Mouse (Mus musculus) heart, embryonic 11.5 days (tissue): Measurements from ENCODE around the gene Tomm20. TPM values are rescaled to one million over a fixed set of nuclear protein-coding genes. Genes with fewer than 3 reads are reported as not detected.

Source experiments
- ATAC-seq: fragments of 200-750 bp; cut with Nextera tagmentation; replicated peaks from 2 replicates; pipeline ENCODE4 v1.8.0; 2017; ENCODE audit warnings: moderate library complexity; ENCODE audit not compliant: insufficient number of reproducible peaks, low FRiP score, low TSS enrichment
- H3K27ac ChIP-seq: fragments of 300-500 bp; sonication (generic); 2 replicates; pipeline ENCODE4 v1.5.1; 2014; ENCODE audit warnings: mild to moderate bottlenecking, low read depth, low read length
- H3K27me3 ChIP-seq: fragments of 300-500 bp; sonication (generic); 2 replicates; pipeline ENCODE4 v1.6.1; 2014; ENCODE audit warnings: mild to moderate bottlenecking, low read length, mixed read lengths; ENCODE audit not compliant: control insufficient read depth, insufficient read depth
- H3K36me3 ChIP-seq: fragments of 300-500 bp; sonication (generic); 2 replicates; pipeline ENCODE4 v1.6.1; 2014; ENCODE audit warnings: mild to moderate bottlenecking, low read length, moderate library complexity, mixed read lengths; ENCODE audit not compliant: control insufficient read depth, insufficient read depth
- H3K4me1 ChIP-seq: fragments of 300-500 bp; sonication (generic); 2 replicates; pipeline ENCODE4 v1.6.1; 2014; ENCODE audit warnings: low read length; ENCODE audit not compliant: control insufficient read depth, insufficient read depth
- H3K4me2 ChIP-seq: fragments of 300-500 bp; sonication (generic); 2 replicates; pipeline ENCODE4 v1.6.1; 2014; ENCODE audit warnings: mild to moderate bottlenecking, moderate library complexity
- H3K4me3 ChIP-seq: fragments of 300-500 bp; sonication (generic); 2 replicates; pipeline ENCODE4 v1.5.1; 2014; ENCODE audit warnings: low read depth, low read length
- H3K9ac ChIP-seq: fragments of 300-500 bp; sonication (generic); 2 replicates; pipeline ENCODE4 v1.6.1; 2014; ENCODE audit warnings: mild to moderate bottlenecking, low read depth, low read length, moderate library complexity
- H3K9me3 ChIP-seq: fragments of 300-500 bp; sonication (generic); replicated peaks from 2 replicates; pipeline ENCODE4 v1.6.1; 2016; ENCODE audit warnings: low read length; ENCODE audit not compliant: control insufficient read depth
- WGBS: fragments of 180-500 bp; shearing (Covaris S2); extraction: QIAGEN DNeasy Blood & Tissue Kit; methylation state at CpG from one replicate; pipeline ENCODE4 v1.1.7; 2014; ENCODE audit not compliant: insufficient replicate concordance; 5-methylcytosine and 5-hydroxymethylcytosine counted together
- polyA plus RNA-seq: library from polyadenylated mRNA; unstranded; fragments of >200 nt; fragmentation: Nextera tagmentation; extraction: Ambion mirVana; gene quantifications from 2 replicates; pipeline ENCODE4 v1.2.1, GENCODE M21; 2014

Gene Tomm20
- polyA plus RNA-seq, 1 experiment from 2014 or later, result 237 TPM

- no peaks in the 10 kb centered on the region for H3K27me3 ChIP-seq
- WGBS, result 89% methylated on average over 1 of the region's 1 CpGs
- no peak overlapping the region for H3K27ac ChIP-seq
- H3K4me3 ChIP-seq, result no peak overlapping the region
- no peak for ATAC-seq
- no peaks in the 10 kb centered on the region; the same call in 1 of the 2 replicates for H3K9me3 ChIP-seq
- no peak overlapping the region for H3K4me2 ChIP-seq
- no peak overlapping the region for H3K9ac ChIP-seq
- no peaks in the 10 kb centered on the region for H3K4me1 ChIP-seq
- no peaks in the 10 kb centered on the region for H3K36me3 ChIP-seq
These were observed 44.0 kb downstream of the Tomm20 start for GRCm38 (mm10) chr8:126901612-126902011.

- no peaks in the 10 kb centered on the region for H3K4me1 ChIP-seq
- H3K4me3 ChIP-seq, result no peak overlapping the region
- H3K4me2 ChIP-seq, result no peak overlapping the region
- H3K9ac ChIP-seq, result no peak overlapping the region
- no peaks in the 10 kb centered on the region; the same call in 1 of the 2 replicates for H3K9me3 ChIP-seq
- no peak for ATAC-seq
- no peaks in the 10 kb centered on the region for H3K36me3 ChIP-seq
- 64% methylated on average over 2 of the region's 2 CpGs for WGBS
- H3K27ac ChIP-seq, result no peak overlapping the region
- H3K27me3 ChIP-seq, result no peaks in the 10 kb centered on the region
These were observed 44.6 kb downstream of the Tomm20 start for GRCm38 (mm10) chr8:126901049-126901448.

DNA sequence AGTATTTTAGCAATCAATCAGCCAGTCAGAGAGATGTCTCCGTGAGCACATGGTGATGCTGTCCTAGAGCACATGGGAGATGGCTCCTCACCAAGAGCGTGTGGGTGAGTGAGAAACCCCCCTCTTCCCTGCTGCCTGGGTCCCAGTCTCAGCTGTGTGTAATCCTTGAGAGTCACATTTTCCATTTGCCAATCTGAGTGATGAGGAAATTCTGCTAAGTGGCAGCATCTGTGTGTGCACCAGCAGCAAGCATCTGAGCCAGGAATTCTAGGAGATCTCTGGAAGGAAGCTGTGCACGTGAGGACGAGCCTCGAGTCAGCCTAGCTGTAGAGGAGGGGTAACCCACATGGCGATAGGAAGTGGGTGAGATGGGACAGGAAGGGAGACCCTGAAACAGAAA is 50.5 kb downstream of the Tomm20 start:
- Histone ChIP-seq H3K36me3 (no peaks in the 10 kb centered on the region), H3K4me3 (no peak overlapping the region), H3K9me3 (no peaks in the 10 kb centered on the region), H3K27ac (peak overlapping the region; percentile 50; the same call in 1 of the 2 replicates), H3K4me1 (0 out of 2 replicates have a peak, but pooled peaks cover 6% of the 10 kb centered on the region), H3K9ac (no peak overlapping the region), H3K4me2 (no peak overlapping the region), H3K27me3 (no peaks in the 10 kb centered on the region)
- no peak for ATAC-seq
- 40% methylated on average over 6 of the region's 6 CpGs for WGBS

DNA sequence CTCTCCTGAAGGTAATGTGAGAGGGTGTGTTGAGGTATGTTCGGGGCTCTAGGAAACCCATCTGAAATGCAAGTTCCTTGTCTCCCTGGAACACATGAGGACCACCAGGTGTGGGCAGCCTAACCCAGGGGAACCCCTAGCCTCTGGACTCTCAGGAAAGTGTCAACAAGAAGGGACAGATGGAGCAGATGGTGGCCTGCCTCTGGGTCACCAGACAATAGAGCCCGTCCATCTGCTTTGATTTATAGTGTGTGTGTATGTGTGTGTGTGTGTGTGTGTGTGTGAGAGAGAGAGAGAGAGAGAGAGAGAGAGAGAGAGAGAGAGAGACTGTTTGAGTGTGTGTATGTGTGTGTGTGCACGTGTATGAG is 58.0 kb downstream of the Tomm20 start:
- no peak overlapping the region for H3K4me2 ChIP-seq
- no peaks in the 10 kb centered on the region for H3K27me3 ChIP-seq
- WGBS, result 83% methylated on average over 3 of the region's 3 CpGs
- no peak for ATAC-seq
- no peak overlapping the region for H3K9ac ChIP-seq
- H3K27ac ChIP-seq, result peak overlapping the region; percentile 74
- H3K9me3 ChIP-seq, result no peaks in the 10 kb centered on the region
- no peaks in the 10 kb centered on the region for H3K36me3 ChIP-seq
- H3K4me3 ChIP-seq, result no peak overlapping the region
- H3K4me1 ChIP-seq, result peaks cover 32% of the 10 kb centered on the region

DNA sequence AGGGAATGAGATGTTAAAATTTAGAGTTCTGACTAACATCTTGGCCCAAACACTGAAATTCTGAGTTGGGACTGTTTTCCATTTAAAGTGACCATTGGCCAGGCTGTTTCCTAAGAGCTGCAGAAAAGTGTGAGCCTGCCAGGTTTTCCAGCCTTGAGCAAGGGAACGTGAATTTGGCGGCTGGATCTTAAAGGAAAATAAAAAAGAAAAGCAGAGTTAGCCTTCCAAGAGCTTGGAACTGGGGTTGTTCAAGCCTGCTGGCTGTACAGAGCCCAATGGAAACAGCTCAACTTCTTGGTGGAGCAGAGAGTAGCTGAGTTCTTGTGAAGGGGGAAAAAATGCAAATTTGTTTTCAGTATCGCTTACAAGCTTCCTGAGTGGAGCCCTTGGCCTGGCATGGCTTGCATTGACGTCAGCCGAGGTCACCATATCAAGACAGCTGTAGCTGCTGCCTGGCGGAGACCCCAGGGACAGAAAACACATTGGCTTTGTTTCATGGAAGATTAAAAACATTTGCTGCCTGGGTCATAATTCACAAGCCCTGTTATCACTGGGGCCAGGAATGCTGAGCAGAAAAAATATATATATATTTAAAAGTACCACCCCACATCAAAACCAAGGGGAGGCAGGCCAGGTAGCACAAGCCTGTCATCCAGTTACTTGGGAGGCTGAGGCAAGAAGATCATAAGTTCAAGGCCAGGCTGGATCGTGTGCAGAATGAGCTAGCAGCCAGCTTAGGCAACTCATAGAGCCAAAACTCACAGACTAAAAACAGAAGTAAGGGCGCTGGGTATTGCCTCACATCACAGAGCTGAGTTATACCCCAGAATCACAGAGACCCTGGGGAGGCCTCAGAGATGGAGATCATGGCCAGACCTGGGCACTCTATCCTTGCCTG is 58.7 kb downstream of the Tomm20 start:
- Histone ChIP-seq H3K27ac (peak overlapping the region; percentile 87), H3K27me3 (no peaks in the 10 kb centered on the region), H3K4me3 (no peak overlapping the region), H3K4me1 (peaks cover 32% of the 10 kb centered on the region), H3K36me3 (no peaks in the 10 kb centered on the region), H3K9me3 (no peaks in the 10 kb centered on the region), H3K9ac (0 out of 2 replicates have a peak overlapping the region, but pooled peaks have one; percentile 35), H3K4me2 (no peak overlapping the region)
- no peak for ATAC-seq
- 58% methylated on average over 8 of the region's 8 CpGs for WGBS

DNA sequence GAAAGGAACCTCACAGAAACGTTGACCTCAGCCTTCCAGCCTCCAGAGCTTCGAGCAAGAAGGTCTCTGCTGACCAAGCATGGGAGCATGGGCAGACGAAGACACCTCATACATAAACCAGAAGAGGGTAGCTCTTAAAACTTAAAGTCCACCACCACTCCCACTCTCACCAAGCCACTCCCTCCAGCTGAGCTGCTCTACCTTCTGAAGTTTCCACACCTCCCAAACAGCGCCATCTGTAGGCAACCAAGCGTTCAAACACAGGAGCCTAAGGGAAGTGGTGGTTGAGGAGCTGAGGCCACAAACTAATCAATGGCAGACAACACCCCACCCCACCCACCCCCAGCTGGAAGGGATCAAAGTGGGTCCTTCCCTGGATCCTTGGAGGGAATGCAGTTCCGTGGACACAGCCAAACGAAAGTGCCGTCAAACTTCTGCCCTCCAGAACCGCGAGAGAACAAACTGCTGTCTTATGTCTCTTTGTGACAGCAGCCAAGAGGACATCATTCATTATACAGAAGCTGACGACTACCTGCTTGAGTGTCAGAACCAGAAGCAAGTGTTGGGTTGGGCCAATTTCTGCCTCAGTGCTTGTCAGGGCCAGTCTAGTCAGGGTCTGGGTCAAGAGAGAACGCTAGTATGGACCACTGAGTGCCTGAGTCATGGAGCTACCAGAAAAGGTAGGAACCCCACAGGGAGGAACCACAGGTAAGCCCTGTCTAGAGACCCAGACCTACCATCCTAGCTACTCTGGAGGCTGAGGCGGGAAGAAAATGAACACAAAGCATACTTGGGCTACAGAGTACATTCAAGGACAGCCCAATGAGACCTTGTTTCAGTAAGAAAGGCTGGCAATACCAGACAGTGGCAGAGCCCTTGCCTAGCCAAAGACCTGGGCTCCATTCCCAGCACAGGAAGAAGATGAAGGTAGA is 59.8 kb downstream of the Tomm20 start:
- peak overlapping the region; percentile 35; the same call in 1 of the 2 replicates for H3K9ac ChIP-seq
- no peaks in the 10 kb centered on the region for H3K9me3 ChIP-seq
- no peak overlapping the region for H3K4me3 ChIP-seq
- no peaks in the 10 kb centered on the region for H3K36me3 ChIP-seq
- H3K27ac ChIP-seq, result peak overlapping the region; percentile 87
- WGBS, result 72% methylated on average over 13 of the region's 13 CpGs
- ATAC-seq, result no peak
- H3K4me1 ChIP-seq, result peaks cover 39% of the 10 kb centered on the region
- H3K27me3 ChIP-seq, result no peaks in the 10 kb centered on the region
- no peak overlapping the region for H3K4me2 ChIP-seq

- Histone ChIP-seq H3K9ac (no peak overlapping the region; the same call in 1 of the 2 replicates), H3K27ac (peak overlapping the region; percentile 67), H3K4me2 (peak overlapping the region; percentile 22; the same call in 1 of the 2 replicates), H3K4me3 (no peak overlapping the region), H3K9me3 (no peaks in the 10 kb centered on the region), H3K27me3 (no peaks in the 10 kb centered on the region), H3K36me3 (no peaks in the 10 kb centered on the region), H3K4me1 (peaks cover 39% of the 10 kb centered on the region)
- ATAC-seq, result no peak
- WGBS, result 20% methylated on average over 6 of the region's 6 CpGs
These were observed 61.3 kb downstream of the Tomm20 start for GRCm38 (mm10) chr8:126884202-126884926.

- Histone ChIP-seq H3K27ac (peak overlapping the region; percentile 38; the same call in 1 of the 2 replicates), H3K9me3 (no peaks in the 10 kb centered on the region), H3K4me1 (peaks cover 39% of the 10 kb centered on the region), H3K36me3 (no peaks in the 10 kb centered on the region), H3K4me2 (peak overlapping the region; percentile 22; the same call in 1 of the 2 replicates), H3K9ac (no peak overlapping the region), H3K4me3 (no peak overlapping the region), H3K27me3 (no peaks in the 10 kb centered on the region)
- no peak for ATAC-seq
- 51% methylated on average over 5 of the region's 5 CpGs for WGBS
These were observed 61.9 kb downstream of the Tomm20 start for GRCm38 (mm10) chr8:126883752-126884151.
